Comparison of ENCODE assay signal across 21 mouse cellular contexts in genomic region chr7:28880554-28880953, GRCm38 (mm10). TPM values are rescaled to one million over a fixed set of nuclear protein-coding genes. Genes with fewer than 3 reads are reported as not detected.
DNase-seq lines count a peak whose midpoint lies in the region; ATAC-seq and TF ChIP-seq lines count a peak whose summit lies in the region.
"Had no signal": no experiment of that assay in that cellular context is flagged by ENCODE, and none has a peak within 500 bp of the region (broad histone marks: within the 10 kb centered on the region; RNA-seq: fewer than 3 reads in every experiment).

No protein-coding gene starts in this region.

- H3K27me3 ChIP-seq in embryonic facial prominence, embryonic 14.5 days (replicated peaks; ENCODE audit: control insufficient read depth, insufficient read depth, low read length) = no peaks in the 10 kb centered on the region
- H3K27me3 ChIP-seq in embryonic facial prominence, embryonic 10.5 days (replicated peaks; ENCODE audit: low read depth, poor library complexity, severe bottlenecking) = 0 out of 2 replicates have a peak, but pooled peaks cover under 1% of the 10 kb centered on the region
- H3K27me3 ChIP-seq: CH12.LX; embryonic facial prominence, embryonic 13.5 days; forebrain, embryonic 13.5 days; heart, embryonic 15.5 days; Patski had no signal

- no peaks in the 10 kb centered on the region for H3K36me3 ChIP-seq in embryonic facial prominence, embryonic 14.5 days (ENCODE audit: control insufficient read depth, insufficient read depth, low read length)
- H3K36me3 ChIP-seq in embryonic facial prominence, embryonic 10.5 days (replicated peaks) = no peaks in the 10 kb centered on the region
- H3K36me3 ChIP-seq: embryonic facial prominence, embryonic 13.5 days; heart, embryonic 15.5 days had no signal

- ATAC-seq in embryonic facial prominence, embryonic 14.5 days (ENCODE audit: low read depth) = 0 out of 2 replicates have a peak, but pooled peaks have one; percentile 37
- ATAC-seq: activated CD4-positive, CD25-positive, alpha-beta regulatory T cell, adult 4 months; forebrain, embryonic 13.5 days; forebrain, postnatal 0 days; Patski had no signal

- WGBS in embryonic facial prominence, embryonic 14.5 days = 53% methylated on average over 10 of the region's 10 CpGs
- WGBS in embryonic facial prominence, embryonic 10.5 days = 71% methylated on average over 10 of the region's 10 CpGs

- TF ChIP-seq CTCF in brain, embryonic 14.5 days (IDR thresholded peaks at IDR 0.05; ENCODE audit: borderline replicate concordance, extremely low read depth, insufficient read depth, insufficient read length) = no peak

- H3K9me3 ChIP-seq in embryonic facial prominence, embryonic 14.5 days (ENCODE audit: control insufficient read depth, low read length) = no peaks in the 10 kb centered on the region
- no peaks in the 10 kb centered on the region for H3K9me3 ChIP-seq in embryonic facial prominence, embryonic 10.5 days
- H3K9me3 ChIP-seq: embryonic facial prominence, embryonic 13.5 days; forebrain, embryonic 13.5 days; heart, embryonic 15.5 days had no signal

- H3K9ac ChIP-seq in embryonic facial prominence, embryonic 14.5 days (ENCODE audit: low read depth, low read length) = no peak overlapping the region
- H3K9ac ChIP-seq: embryonic facial prominence, embryonic 13.5 days; forebrain, embryonic 13.5 days; forebrain, postnatal 0 days; heart, embryonic 15.5 days had no signal

- no peak for TF ChIP-seq POLR2A in brain, embryonic 14.5 days (IDR thresholded peaks at IDR 0.05; ENCODE audit: borderline replicate concordance, extremely low read depth, insufficient read depth, insufficient read length, poor library complexity, severe bottlenecking)

- intact Hi-C loops in left cerebral cortex, postnatal 4 days (cut with DNase I) = loop anchor here (10.0 kb wide), 1 partner anchor 46 kb away; the partner anchor contains the start of gene Lgals4
- intact Hi-C loops in left cerebral cortex, postnatal 25 days (cut with DNase I) = no loop called here

- H3K4me3 ChIP-seq in embryonic facial prominence, embryonic 14.5 days (ENCODE audit: low read depth, low read length) = no peak overlapping the region
- no peak overlapping the region for H3K4me3 ChIP-seq in embryonic facial prominence, embryonic 10.5 days
- H3K4me3 ChIP-seq: embryonic facial prominence, embryonic 13.5 days; forebrain, embryonic 13.5 days; heart, adult 2 months; heart, embryonic 15.5 days had no signal

- DNase-seq in embryonic facial prominence, embryonic 14.5 days (ENCODE audit: low spot score) = peak; percentile 61
- no peak for DNase-seq in embryonic facial prominence, embryonic 10.5 days (ENCODE audit: low spot score)
- peak; percentile 53 for DNase-seq in left cerebral cortex, postnatal 4 days
- no peak for DNase-seq in left cerebral cortex, postnatal 25 days (ENCODE audit: low spot score in 2 of 2)
- peak; percentile 11 for DNase-seq in brain, embryonic 14.5 days (ENCODE audit: low read depth)
- no peak for DNase-seq in neural tube, embryonic 10.5 days (ENCODE audit: extremely low spot score, low spot score)
- DNase-seq in layer of hippocampus, postnatal 10 days (ENCODE audit: low spot score in 2 of 2) = no peak
- DNase-seq: adrenal gland, postnatal 14 days; cerebellum, adult 2 months; forebrain, postnatal 0 days; gastrocnemius, postnatal 14 days; heart, adult 2 months; heart, postnatal 14 days had no signal

- H3K4me1 ChIP-seq in embryonic facial prominence, embryonic 14.5 days (ENCODE audit: control insufficient read depth, insufficient read depth, low read length) = no peaks in the 10 kb centered on the region
- peaks cover 25% of the 10 kb centered on the region for H3K4me1 ChIP-seq in embryonic facial prominence, embryonic 10.5 days
- H3K4me1 ChIP-seq: embryonic facial prominence, embryonic 13.5 days; heart, embryonic 15.5 days had no signal

- no peak overlapping the region for H3K4me2 ChIP-seq in embryonic facial prominence, embryonic 14.5 days (ENCODE audit: low read depth, low read length)
- H3K4me2 ChIP-seq: embryonic facial prominence, embryonic 13.5 days; forebrain, embryonic 13.5 days; heart, embryonic 11.5 days; heart, embryonic 15.5 days had no signal

- no peak overlapping the region for H3K27ac ChIP-seq in embryonic facial prominence, embryonic 14.5 days (replicated peaks; ENCODE audit: low read depth, low read length)
- H3K27ac ChIP-seq in embryonic facial prominence, embryonic 10.5 days (replicated peaks) = no peak overlapping the region; the same call in 1 of the 2 replicates
- H3K27ac ChIP-seq: embryonic facial prominence, embryonic 13.5 days; forebrain, embryonic 13.5 days; heart, adult 2 months; heart, embryonic 15.5 days had no signal

RNA-seq across cellular contexts. Expression of gene Capn12, which starts 0.7 kb away (rescaled TPM):
- 0.58 and 0.72 TPM in 2 replicates for polyA plus RNA-seq in embryonic facial prominence, embryonic 14.5 days (2014; fragmentation: Nextera tagmentation; extraction: Ambion mirVana)
- polyA plus RNA-seq in embryonic facial prominence, embryonic 10.5 days (2016; fragmentation: Nextera tagmentation; extraction: Ambion mirVana) = 0.44 and 0.55 TPM in 2 replicates
- under 1 TPM; 0.18 to 0.52 TPM for total RNA-seq in left cerebral cortex, postnatal 4 days (2021)
- total RNA-seq in left cerebral cortex, postnatal 25 days (2021) = under 1 TPM; 0.32 to 0.66 TPM
- polyA plus RNA-seq in brain, embryonic 14.5 days (2012; rRNA removed) = 0.08 and 0.16 TPM in 2 replicates
- total RNA-seq in layer of hippocampus, postnatal 10 days (2021) = under 1 TPM; 0.54 to 0.82 TPM
- total RNA-seq: forebrain, postnatal 0 days; hematopoietic stem cell, adult 5-6 weeks had no signal

RNA-seq across cellular contexts. Expression of gene Lgals7, which starts 16.9 kb away (rescaled TPM):
- 27.3 and 53.0 TPM in 2 replicates for polyA plus RNA-seq in embryonic facial prominence, embryonic 14.5 days (2014; fragmentation: Nextera tagmentation; extraction: Ambion mirVana)
- 0.63 and 1.9 TPM in 2 replicates for polyA plus RNA-seq in embryonic facial prominence, embryonic 10.5 days (2016; fragmentation: Nextera tagmentation; extraction: Ambion mirVana)
- total RNA-seq in left cerebral cortex, postnatal 4 days (2021) = 1 to 10 TPM; 2.3 to 3.7 TPM
- under 1 TPM in 1 of 2 experiments, not detected in 1; 0.50 TPM for total RNA-seq in left cerebral cortex, postnatal 25 days (2021)
- 30.7 and 31.2 TPM in 2 replicates for polyA plus RNA-seq in brain, embryonic 14.5 days (2012; rRNA removed)
- under 1 TPM in 1 of 2 experiments, not detected in 1; 0.62 TPM for total RNA-seq in layer of hippocampus, postnatal 10 days (2021)
- total RNA-seq: CH12.LX; gastrocnemius, postnatal 14 days; hematopoietic stem cell, adult 5-6 weeks had no signal
- polyA plus RNA-seq: cerebellum, adult 2 months had no signal

RNA-seq across cellular contexts. Expression of gene Lgals4, which starts 46.9 kb away (rescaled TPM):
- polyA plus RNA-seq in embryonic facial prominence, embryonic 14.5 days (2014; fragmentation: Nextera tagmentation; extraction: Ambion mirVana) = 3.4 and 4.1 TPM in 2 replicates
- polyA plus RNA-seq in embryonic facial prominence, embryonic 10.5 days (2016; fragmentation: Nextera tagmentation; extraction: Ambion mirVana) = 4.4 and 4.9 TPM in 2 replicates
- total RNA-seq in left cerebral cortex, postnatal 4 days (2021) = 1 to 10 TPM; 3.6 to 4.6 TPM
- 1 to 10 TPM; 2.2 to 2.7 TPM for total RNA-seq in left cerebral cortex, postnatal 25 days (2021)
- polyA plus RNA-seq in brain, embryonic 14.5 days (2012; rRNA removed) = 6.0 and 7.0 TPM in 2 replicates
- total RNA-seq in layer of hippocampus, postnatal 10 days (2021) = 1 to 10 TPM; 2.1 to 2.7 TPM

RNA-seq across cellular contexts. Expression of gene Ech1, which starts 55.5 kb away (rescaled TPM):
- 183 and 202 TPM in 2 replicates for polyA plus RNA-seq in embryonic facial prominence, embryonic 14.5 days (2014; fragmentation: Nextera tagmentation; extraction: Ambion mirVana)
- 75.8 and 81.7 TPM in 2 replicates for polyA plus RNA-seq in embryonic facial prominence, embryonic 10.5 days (2016; fragmentation: Nextera tagmentation; extraction: Ambion mirVana)
- 10 to 100 TPM; 45.3 to 45.9 TPM for total RNA-seq in left cerebral cortex, postnatal 4 days (2021)
- total RNA-seq in left cerebral cortex, postnatal 25 days (2021) = 10 to 100 TPM; 41.5 to 46.6 TPM
- polyA plus RNA-seq in brain, embryonic 14.5 days (2012; rRNA removed) = 77.8 and 100 TPM in 2 replicates
- total RNA-seq in layer of hippocampus, postnatal 10 days (2021) = 10 to 100 TPM; 49.1 to 50.8 TPM

Comparison
In these comparisons a context has a peak if more than half of its experiments do, and no peak if none do; other contexts are left out.
1. DNase-seq: peak in embryonic facial prominence, embryonic 14.5 days (single experiment), left cerebral cortex, postnatal 4 days (single experiment) and brain, embryonic 14.5 days (single experiment); none in embryonic facial prominence, embryonic 10.5 days (single experiment), left cerebral cortex, postnatal 25 days (0 of 2), neural tube, embryonic 10.5 days (single experiment) and layer of hippocampus, postnatal 10 days (0 of 2).